Mouse (Mus musculus): Measurements from ENCODE around the gene Xpo5.

GRCm38 (mm10) chr17:46258279-46259053, 55.9 kb downstream of the Xpo5 start:
- no peak for TF ChIP-seq POLR2A (IDR thresholded peaks at IDR 0.05; ENCODE audit: low read depth, low read length)
- no peak for TF ChIP-seq ELF1 (IDR thresholded peaks at IDR 0.05; ENCODE audit: low read depth, low read length)
- no peak for TF ChIP-seq HCFC1 (IDR thresholded peaks at IDR 0.05; ENCODE audit: low read depth, low read length)

Data from CH12.LX (cell line).